Mouse (Mus musculus): Measurements from ENCODE around the gene Isyna1.

DNA sequence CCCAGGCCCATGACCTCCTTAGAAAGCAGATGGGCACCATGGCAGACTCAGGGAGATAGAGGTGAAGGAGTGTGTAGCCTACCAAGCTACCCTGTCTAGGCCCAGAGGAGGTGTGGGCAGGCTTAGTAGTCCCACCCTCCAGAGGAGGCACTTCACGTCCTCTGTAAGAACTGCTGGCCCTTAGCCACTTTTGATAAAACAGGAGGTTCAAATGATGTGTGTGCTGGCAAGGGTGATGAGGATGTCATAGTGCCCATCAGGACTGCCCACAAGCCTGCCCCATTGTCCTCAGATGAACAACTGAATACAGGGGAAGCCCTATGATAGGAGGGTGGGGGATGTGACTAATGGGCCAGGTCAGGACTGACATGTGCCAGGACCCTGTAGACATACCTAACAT lies 41.3 kb upstream of the Isyna1 start:
- TF ChIP-seq CTCF (conservative IDR thresholded peaks at IDR 0.05; ENCODE audit: low read length) (no peak), POU5F1 (IDR thresholded peaks at IDR 0.05; ENCODE audit: borderline replicate concordance, low read length) (no peak)
